Mouse (Mus musculus) G1E-ER4 (cell line): ENCODE measurements around the gene Strip1. TPM values are rescaled to one million over a fixed set of nuclear protein-coding genes. Genes with fewer than 3 reads are reported as not detected.

Experiments used
- GATA1 ChIP-seq: IDR thresholded peaks from one replicate; pipeline ENCODE4 v1.8.0; 2012; ENCODE audit warnings: low read length, inconsistent platforms
- polyA plus RNA-seq: library from polyadenylated mRNA; stranded (reverse); fragments of >175 nt; gene quantifications from 2 replicates; pipeline ENCODE4 v1.2.3, GENCODE M21; 2012

The Strip1 gene
- polyA plus RNA-seq, 1 experiment = 20.0 TPM

DNA sequence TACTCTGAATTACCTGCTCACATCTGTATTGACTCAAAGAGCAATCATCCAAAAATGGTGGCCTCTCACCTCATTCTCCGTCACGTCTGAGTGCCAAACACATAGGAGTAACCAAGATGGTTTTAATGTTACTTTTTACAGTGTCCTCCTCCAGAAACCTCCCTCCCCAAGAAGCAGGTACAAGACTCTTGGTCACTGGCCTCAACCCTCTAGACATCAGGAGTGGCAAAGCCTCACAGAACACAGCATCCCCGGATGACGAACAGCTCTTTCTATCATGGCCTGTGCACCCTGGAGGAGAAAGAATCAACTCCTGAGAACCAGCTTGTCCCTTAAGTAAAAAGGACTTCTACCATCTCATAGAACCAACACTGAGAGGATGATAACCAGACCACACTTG is 1.3 kb upstream of the Strip1 start:
- no peak for TF ChIP-seq GATA1

DNA sequence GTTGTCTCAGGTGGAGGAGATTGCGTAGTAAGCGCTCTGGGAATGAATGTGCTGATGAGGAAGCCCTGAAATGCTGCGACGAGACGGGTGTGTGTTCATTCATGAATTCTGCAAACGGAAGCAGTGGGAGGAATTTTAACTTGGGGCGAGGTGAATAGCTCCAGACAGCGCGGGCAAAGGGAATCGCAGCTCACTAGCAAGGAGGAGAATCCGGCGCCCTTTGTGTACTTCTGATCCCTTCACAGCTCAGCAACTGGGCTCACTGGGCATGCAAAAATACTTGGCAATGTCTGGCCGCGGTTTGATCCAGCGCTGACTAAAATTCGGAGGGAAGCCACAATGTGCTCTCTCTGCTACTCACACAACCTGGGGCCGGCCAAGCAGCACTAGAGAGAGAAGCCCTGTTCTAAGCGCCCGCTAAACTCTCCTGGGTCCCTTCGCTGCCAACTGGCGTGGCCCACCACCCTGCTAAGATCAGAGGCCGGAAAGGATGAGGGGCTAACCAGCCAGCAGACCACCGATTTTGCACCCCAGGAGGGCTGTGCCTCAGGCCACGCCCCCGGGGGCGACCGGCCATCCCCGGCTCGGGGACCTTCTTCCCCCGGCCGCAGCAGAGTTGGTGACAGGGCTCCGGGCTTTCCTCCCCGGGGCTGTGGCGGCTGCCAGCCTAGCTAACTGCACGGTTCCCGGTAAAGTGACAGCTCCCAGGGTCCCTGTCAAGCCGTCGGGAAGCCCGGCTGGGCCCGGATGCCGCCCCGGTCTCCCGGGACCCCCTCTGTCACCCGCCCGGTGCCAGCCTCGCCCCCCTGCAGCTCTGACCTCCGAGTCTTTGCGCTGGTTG is 592 bp downstream of the Strip1 start, which contains the start of gene Gm10961:
Gm10961 (plus strand) TSS at position 641 of the 841 bp plus-strand sequence.
- TF ChIP-seq GATA1 = no peak

DNA sequence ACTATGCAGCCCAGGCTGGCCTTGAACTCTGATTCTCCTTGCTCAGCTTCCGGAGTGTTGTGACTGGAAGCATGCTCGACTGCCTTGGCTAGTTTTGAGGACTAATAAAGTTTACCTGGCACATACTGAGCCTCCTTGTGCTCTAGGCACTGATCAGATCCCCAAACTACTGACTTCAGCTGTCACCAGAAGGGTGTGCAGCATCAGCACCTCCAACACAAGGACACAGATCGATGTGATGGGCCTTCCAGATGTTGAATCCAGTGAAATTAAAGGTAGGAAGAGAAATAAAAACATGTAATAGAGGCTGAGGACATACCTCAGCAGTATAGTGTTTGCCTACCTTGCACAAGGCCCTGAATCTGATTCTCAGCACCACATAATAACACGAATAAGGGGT is 2.1 kb downstream of the Strip1 start:
- TF ChIP-seq GATA1 = no peak

DNA sequence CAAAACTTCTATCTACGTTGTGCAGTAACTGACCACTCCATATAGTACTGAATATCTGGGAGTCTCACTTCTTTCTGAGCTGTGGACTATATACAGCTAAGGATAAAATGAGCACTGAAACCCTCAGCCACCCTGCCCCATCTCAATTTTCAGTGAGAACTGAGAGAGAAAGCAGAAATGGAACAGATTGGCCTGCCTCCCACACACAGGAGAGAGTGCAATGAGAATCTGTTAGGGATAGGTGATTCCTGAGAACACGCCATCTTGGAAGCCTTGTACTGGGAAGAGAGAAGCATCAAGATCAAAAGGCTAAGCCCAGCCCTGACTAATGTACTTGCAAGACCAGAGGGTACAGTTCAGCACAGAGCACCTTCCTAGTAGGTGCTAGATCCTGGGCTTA is 2.9 kb downstream of the Strip1 start:
- TF ChIP-seq GATA1 = no peak

DNA sequence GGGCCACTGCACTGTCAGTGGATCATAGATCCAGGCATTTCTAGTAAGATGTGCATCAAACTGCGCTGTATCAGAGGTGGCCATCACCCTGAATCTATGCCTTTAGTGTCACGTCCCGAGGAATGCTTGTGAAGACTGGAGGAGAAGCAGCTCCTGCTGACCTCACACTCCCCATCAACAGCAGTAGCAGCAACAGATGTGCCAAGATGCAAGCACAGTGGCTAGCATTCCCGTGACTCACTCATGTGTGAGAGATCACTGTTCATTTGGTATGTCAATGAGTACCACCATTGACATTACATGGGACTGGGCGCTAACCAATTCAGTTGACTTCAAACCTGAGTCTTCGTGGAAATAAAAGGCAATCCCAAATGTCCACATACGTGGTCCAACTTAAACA is 3.9 kb downstream of the Strip1 start:
- TF ChIP-seq GATA1 = no peak

DNA sequence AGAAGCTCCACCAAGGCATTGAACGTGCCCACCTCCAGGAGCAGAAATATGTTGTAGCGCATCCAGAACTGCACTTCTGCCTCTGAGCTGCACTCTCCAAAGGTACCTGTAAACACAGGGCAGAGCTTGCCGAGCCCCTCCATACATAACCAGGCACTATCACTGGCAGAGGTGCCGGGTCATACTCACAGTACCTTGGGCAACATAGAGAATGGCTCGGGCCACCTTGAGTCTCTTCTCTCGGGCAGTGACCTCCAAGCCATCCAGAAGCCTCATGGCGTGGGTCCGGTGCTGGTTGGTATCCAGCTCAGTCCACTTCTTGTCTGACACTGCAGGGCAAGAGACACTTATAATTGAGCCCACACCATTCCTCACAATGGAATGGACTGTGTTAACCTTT is 4.7 kb downstream of the Strip1 start:
- no peak for TF ChIP-seq GATA1

DNA sequence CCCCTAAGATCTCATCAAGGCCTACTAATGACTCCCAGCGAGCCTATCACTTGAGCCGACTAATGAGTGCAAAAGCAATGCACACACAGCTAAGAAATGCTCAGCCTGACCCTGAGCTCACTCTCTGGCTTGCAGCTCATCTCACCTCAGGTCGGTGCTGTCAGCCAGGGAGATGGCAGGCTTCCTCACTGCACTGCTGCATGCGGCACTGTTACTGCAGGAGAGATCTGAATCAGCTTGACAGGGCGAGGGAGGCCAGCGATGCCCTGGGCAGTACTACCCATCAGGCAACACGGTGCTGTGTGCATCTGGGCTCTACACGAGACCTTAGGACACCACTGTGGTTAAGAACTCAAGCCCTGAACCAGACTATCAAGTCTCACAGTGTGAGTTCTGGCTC is 6.0 kb downstream of the Strip1 start:
- no peak for TF ChIP-seq GATA1

DNA sequence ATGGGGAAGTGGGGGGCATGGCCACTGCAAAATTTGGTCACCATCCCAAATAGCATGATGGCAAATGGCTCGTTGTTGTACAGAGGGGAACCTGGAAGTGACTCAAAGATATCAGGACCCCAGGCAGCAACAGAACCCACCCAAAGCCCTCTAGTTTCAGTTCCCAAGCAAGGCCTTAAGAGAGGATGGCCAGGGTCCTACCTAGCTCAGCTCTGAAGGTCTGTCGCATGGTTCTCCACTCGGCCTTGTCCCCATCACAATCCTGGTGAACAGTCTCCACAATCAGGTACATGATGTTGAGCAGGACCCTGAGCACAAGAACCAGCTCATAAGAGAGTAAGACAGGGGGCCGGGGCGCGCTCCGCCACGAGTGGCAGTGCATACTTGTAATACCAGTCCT is 7.1 kb downstream of the Strip1 start:
- no peak for TF ChIP-seq GATA1

DNA sequence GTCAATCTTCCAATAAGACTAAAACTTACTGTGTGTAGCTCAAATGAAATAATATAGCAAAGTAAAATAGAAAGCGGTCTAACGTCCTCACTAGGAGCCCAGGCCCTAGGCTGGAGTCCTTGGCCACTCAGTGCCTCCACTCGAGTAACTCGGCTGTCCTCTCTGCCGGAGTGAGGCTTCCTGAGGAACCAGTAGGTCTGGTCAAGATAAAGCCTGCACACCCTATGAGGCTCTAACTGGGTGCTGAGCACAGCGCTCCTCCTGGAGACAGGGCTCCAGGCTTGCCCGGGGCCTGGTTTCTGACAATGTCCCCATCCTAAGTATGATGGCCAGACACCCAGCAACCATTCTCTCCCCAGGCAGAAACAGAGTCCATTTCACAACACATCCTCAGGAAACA is 9.0 kb downstream of the Strip1 start:
- TF ChIP-seq GATA1 = no peak

DNA sequence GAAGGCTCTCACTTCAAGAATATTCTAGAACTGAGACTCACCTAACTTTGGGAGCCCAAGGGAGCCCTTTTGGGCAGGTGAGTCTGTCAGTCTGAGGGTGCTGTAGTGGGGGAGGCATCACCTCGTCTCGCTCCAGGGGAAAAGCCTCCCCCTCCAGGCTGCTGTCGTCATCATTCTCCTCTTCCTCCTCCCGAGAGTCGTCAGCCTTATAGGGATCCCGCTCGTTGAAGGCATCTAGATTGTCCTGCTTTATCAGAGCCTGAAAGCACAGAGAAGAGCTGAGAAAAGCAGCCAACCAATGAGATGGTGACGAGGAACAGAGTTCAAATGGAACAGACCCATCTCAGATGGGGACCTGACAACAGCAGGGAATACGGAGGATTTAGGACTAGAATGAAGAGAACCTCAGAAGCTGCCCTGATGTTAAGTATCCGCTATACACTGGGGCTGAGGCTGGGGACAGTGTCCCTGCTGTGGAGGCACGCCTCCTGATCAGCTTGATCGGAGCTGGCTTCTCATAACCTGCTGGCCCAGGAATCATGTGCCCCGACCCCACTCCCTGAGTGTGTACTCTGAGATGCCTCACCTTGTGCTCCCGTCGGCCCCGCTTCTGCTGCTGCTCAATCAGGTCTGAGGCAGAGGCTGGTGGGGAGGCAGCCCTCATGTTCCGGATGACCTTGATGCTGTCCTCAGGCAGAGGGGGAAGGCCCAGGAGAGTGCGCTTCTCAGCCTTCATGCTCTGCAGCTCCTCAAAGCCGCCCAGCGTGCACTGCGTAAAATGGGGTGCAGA is 10.0 kb downstream of the Strip1 start:
- no peak for TF ChIP-seq GATA1

DNA sequence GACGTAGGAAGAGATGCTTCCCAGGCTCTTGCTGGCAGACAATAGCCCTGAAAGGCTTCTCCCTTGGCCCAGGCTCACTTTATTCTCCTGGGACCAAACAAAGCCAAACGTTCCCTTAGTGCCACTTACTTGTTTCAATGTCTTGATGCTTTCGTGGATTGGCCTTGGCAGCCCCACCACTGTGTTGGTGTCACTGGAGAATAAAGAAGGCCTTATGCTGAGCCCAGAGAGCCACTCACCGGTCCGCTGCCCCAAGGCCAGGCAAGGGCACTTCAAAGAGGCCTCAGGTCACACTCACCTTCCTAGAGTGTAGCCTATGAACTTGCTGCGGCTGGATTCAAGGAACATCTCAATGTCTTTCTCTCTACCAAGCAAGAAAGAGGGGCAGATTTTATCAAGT is 11.6 kb downstream of the Strip1 start:
- no peak for TF ChIP-seq GATA1

DNA sequence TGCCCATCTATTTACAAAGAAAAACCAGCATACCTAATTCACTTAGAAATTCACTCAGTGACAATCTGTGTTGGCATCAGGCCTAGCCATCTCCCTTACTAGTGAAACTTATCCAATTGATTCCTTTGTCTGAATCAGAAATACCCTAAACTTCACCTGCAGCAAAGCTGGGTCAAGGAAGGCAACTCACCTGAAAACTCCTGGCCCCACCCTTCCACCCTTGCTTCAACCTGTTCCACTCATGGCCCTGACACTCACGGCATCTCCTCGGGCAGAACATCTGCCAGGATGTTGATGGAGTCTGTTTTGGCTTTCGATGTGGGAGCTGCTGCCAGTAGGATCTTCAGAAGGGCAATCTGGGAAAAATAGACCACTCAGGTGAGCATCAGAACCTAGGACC is 13.7 kb downstream of the Strip1 start:
- TF ChIP-seq GATA1 = no peak

DNA sequence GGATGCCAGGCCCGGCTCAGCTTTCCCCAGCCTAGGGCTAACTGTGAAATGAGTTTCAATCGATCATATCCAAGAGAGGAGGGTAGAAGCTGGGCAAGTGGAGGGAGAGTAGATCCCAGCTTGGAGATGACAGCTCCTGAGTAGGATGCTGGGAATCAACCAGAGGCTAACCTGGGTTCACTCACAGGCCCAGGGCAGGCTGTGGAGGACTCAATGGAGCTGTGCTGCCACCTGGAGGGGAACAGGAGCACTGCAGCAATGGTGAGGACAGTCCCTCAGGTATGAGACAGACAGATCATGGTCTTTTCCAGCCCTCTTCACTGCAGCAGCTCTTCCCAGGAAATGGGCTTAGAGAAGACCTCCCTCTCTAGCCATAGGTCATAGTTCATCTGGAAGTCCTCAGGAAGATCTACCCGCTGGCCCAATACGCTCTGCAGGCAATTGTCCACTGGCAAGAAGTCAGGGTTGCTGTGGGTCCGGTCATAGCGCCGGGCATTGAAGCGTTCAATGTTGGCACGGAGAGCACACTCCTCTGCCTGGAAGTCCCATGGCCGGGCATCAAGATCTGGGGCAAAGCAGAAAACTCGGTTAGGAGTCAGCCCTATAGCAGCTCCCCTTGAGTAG is 18.5 kb downstream of the Strip1 start:
- TF ChIP-seq GATA1 = no peak

DNA sequence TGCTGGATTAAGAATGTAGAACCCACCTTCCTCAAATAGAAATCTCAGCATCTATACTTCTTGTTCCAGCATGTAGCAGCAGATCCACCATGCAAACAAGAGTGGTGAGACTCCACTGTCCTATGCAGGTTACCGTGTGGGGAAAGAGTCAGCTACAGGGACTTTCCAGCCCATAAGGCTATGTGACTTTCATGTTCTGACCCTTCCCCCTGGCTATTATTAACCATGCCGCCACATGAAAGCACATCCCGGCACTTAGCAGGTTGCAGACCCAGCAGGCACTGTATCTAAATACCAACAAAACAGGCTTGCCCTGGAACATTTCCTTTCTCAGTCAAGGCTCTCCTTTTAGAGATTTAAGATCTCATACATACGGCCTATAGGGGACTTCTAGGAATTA is 20.1 kb downstream of the Strip1 start:
- no peak for TF ChIP-seq GATA1

DNA sequence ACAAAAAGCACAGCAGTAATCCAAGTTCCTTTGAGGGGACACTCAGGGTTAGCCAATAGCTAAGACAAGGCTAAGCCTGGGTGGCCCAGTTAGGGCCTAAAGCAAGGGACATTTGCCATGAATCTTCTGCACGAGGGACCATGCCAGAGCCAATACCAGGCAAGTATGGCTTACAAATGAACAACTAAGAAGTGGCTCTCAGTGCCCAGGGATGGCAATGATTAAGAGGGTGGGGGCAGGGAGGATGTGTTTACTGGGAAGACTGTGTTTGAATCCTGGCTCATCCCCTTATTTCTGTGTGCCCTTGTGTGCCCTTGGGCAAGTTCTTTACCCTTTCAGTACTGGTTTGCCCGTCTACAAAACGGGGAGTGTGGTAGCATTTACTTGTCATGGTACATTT is 22.1 kb downstream of the Strip1 start:
- no peak for TF ChIP-seq GATA1

DNA sequence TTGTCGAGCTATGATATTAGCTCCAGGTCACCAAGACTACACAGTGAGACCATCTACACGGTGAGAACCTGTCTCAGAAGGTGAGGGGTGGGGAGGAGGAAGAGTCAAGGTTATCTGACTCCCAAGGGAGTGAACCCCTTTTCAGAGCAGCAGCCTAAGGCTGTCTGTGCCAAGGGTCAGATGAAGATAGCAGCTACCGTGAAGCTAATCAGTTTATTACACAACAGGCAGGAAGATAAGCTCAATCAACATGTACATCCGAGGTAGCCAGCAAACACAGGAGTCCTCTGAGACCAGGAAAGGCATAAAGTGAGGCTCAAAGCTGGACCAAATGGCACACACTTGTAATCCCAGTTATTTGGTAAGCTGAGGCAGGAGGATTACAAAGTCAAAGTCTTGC is 22.7 kb downstream of the Strip1 start:
- TF ChIP-seq GATA1 = no peak
